Mouse (Mus musculus) CH12.LX (cell line): ENCODE results near the gene Ankrd36.

Experiments
- CTCF ChIP-seq, 2 experiments: IDR thresholded peaks in 1 of 2; conservative IDR thresholded peaks in 1 of 2; 2 replicates each; pipeline ENCODE4 v1.5.1; 2011 to 2012; ENCODE audit warnings: low read depth in 2 of 2, low read length in 2 of 2, improper control_type of control experiment in 1 of 2, inconsistent platforms in 1 of 2, mild to moderate bottlenecking in 1 of 2, moderate library complexity in 1 of 2
- EP300 ChIP-seq: IDR thresholded peaks from 2 replicates; pipeline ENCODE4 v1.6.1; 2011; ENCODE audit warnings: low read length, improper control_type of control experiment
- ETS1 ChIP-seq: conservative IDR thresholded peaks from 2 replicates; pipeline ENCODE4 v1.6.1; 2012; ENCODE audit warnings: low read depth, mild to moderate bottlenecking, inconsistent platforms, low read length, improper control_type of control experiment, moderate library complexity
- ZNF384 ChIP-seq: IDR thresholded peaks from 2 replicates; pipeline ENCODE4 v1.6.1; 2012; ENCODE audit warnings: low read depth, low read length, improper control_type of control experiment, inconsistent platforms

DNA sequence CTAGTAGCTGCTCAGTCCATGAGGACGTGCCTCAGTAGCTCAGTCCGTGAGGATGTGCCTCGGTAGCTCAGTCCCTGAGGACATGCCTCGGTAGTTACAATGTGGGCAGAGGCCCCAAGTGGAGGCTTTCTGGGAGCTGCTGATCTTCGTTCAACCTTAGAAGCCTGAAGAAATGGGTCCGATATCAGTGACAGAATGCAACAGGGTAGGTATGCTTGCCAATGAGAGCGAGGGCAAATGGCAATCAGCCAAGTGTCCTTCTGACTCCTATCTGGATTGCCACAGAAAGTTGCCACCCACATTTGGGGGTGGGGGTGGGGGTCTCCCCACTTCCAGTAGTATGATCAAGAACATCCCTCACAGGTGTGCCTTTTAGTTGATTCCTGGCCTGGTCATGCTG is 131.3 kb downstream of the Ankrd36 start:
- TF ChIP-seq ETS1, result no peak
- no peak for TF ChIP-seq EP300
- no peak for TF ChIP-seq CTCF (conservative IDR thresholded peaks at IDR 0.05 in 1 of 2, IDR thresholded peaks at IDR 0.05 in 1 of 2; ENCODE audit: low read depth in 2 of 2, low read length in 2 of 2)
- TF ChIP-seq ZNF384, result no peak
